Mouse (Mus musculus): ENCODE measurements around the gene Prpf8.

GRCm38 (mm10) chr11:75508162-75508561 lies 21.5 kb downstream of the Prpf8 start:
- no peak for TF ChIP-seq TBP (conservative IDR thresholded peaks at IDR 0.05; ENCODE audit: low read depth, low read length)
- no peak for TF ChIP-seq POLR2A (IDR thresholded peaks at IDR 0.05; ENCODE audit: low read depth, low read length)
- no peak for TF ChIP-seq IRF4 (IDR thresholded peaks at IDR 0.05; ENCODE audit: low read depth, low read length)
- no peak for TF ChIP-seq EP300 (IDR thresholded peaks at IDR 0.05; ENCODE audit: low read length)
- TF ChIP-seq ZC3H11A (IDR thresholded peaks at IDR 0.05; ENCODE audit: low read depth, low read length) = no peak
- TF ChIP-seq MEF2A (IDR thresholded peaks at IDR 0.05; ENCODE audit: borderline replicate concordance, low read depth, low read length) = no peak
- TF ChIP-seq CTCF (conservative IDR thresholded peaks at IDR 0.05 in 1 of 2, IDR thresholded peaks at IDR 0.05 in 1 of 2; ENCODE audit: low read depth in 2 of 2, low read length in 2 of 2) = no peak
- TF ChIP-seq NELFE (IDR thresholded peaks at IDR 0.05; ENCODE audit: low read depth, low read length) = no peak
- no peak for TF ChIP-seq NRF1 (IDR thresholded peaks at IDR 0.05; ENCODE audit: low read depth, low read length)

All from CH12.LX (cell line).